Mouse (Mus musculus) right cerebral cortex, adult 2 months (tissue): ENCODE results near the gene Vars.
A peak's percentile ranks its signal among the peaks of the same experiment; 100 is the strongest.
"Not testable (repeated sequence)": the region's sequence is repeated elsewhere in the genome, so short reads cannot be mapped to it uniquely, and the experiment has no call there.

Source experiments
- DNase-seq, 2 experiments: peaks; one replicate each; pipeline ENCODE4 v3.0.0; 2021 to 2022; ENCODE audit warnings: low spot score in 2 of 2

Vars gene

DNA sequence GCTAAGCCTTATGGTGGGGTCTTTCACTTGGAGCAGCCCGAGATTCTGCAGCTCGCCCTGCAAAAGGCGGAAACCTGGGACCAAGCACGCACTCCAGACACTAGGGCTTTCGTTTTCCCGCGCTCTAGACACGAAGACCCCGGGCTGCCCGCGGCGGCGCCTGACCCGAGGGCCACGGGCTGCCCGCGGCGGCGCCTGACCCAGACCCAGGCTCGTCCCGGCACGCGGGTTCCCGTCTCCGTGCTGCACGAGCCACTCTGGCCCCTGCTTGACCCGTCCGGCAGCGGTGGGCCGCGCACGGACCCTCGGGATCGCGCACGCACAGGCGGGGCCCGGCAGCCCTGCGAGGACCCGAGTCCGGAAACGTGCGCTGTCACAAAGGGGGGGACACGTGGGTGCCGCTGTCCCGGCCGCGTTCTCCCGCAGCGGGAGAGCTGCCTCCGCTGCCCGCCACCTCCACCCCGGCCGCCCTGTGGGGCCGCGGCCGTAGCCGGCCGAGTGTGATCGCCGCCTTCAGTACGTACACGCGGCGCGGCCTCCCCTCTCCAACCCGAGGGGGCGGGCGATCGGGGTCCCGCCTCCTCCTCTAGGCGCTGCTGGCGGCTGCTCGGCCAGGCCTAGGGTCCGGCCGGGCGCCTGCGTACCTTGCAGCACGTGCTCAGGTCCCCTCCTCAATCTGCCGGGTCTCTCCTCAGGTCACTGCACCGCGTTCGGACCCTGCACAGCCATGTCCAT lies at the start of gene Vars:
Gene Vars (plus strand): TSS at position 271 of the 735 bp plus-strand sequence.
- DNase-seq = peak; percentile 72 to 80

DNA sequence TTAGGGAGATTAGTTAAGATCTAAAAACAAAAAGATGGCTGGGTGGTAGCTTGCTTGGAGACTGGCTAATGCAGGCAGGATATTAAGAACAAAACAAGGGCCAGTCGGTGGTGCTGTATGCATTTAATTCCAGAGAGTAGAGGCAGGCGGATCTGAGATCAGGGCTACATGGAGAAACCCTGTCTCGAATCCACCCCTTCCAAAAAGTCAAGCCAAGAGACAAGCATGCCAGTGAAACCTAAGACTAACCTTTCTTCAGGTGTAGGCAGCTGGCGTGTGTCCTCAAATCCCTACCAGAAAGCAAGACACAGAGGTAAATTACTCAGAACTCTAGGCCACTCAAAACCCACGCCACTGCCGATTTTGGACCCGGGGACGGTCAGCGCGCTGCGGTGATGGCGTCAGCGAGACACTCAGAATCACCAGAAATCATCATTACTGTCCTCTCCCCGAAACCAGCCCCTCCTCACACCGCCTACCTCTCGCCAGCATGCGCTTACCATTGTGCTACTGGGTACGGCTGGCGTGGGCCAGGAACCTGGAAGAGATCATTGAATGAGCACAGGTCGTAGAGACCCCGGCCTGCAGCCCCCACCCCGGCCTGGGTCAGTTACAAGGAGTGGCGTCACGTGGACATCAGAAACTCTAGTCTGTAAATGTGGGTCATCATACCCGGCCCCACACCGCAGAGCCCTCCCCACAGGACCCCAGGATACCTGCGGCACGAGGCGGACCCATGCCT lies 49.0 kb upstream of the Vars start:
- peak; percentile 56 for DNase-seq

DNA sequence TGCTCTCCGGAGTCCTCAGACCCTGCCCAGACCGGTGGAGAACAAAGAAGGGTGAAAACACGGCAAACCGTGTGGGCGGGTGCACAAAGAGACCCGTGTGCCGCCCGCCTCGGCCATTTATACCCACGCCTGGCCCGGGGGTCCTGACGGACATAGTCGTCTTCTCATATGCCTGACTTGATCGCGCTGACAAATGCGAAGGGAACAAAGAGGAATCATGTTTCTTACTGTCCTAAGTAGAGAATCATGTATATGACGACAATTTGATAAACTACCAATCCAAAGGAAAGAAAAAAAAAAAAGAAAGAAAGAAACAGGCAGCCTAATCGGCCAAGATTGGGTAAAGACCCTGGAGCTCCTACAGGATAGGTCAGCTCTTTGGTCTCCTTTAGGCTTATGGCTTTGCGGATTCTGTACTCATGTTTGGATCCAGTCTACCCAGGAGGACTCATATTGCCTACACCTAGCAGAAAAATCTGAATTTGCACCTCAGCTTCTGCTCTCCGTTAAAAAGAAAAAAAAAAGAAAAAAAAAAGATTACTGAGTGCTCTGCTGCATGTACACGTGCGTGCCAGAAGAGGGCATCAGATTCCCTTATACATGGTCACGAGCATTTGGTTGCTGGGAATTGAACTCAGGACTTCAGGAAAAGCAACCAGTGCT lies 48.3 kb upstream of the Vars start:
- peak; percentile 73 to 74 for DNase-seq

GRCm38 (mm10) chr17:34953258-34953657 lies 47.5 kb upstream of the Vars start:
- DNase-seq = no peak

DNA sequence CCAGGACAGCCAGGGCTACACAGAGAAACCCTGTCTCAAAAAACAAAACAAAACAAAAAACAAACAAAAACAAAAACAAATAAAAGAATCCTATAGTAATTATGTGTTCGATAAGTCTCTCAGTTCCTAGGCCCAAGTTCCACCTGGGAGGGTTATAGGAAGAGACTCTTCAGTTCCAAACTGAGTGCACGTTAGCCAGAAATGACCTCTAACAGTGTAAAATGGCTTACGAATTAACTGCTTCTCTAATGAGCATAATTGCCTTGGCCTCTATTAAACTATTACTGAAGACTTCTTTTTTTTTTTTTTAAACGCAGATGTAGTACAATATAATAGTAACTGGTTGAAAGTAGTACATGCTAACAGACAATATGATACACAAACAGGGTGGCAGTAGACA lies 46.9 kb upstream of the Vars start:
- DNase-seq = no peak

DNA sequence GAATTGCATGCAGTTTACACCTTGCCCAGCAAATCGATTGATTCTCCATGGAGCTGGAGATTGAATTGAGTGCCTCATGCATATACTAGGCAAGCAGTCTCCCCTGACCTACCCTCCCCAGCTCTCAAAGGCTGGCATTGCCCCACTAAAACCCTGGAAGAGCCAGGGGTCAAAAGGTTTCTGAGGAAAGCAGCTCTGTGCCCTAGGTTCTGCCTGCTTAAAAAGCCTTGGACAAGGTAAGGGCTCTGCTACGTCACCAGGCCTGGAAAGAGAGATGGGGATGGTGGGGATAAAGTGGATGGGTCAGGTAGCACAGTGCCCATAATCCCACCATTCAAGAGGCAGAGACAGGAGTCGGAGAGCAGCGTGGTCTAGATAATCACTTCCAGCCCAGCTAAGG lies 46.0 kb upstream of the Vars start:
- DNase-seq = no peak

- no peak for DNase-seq
Measured at GRCm38 (mm10) chr17:34955884-34956283, 44.9 kb upstream of the Vars start.

- no peak for DNase-seq
Measured at GRCm38 (mm10) chr17:34956340-34956739, 44.4 kb upstream of the Vars start.

DNA sequence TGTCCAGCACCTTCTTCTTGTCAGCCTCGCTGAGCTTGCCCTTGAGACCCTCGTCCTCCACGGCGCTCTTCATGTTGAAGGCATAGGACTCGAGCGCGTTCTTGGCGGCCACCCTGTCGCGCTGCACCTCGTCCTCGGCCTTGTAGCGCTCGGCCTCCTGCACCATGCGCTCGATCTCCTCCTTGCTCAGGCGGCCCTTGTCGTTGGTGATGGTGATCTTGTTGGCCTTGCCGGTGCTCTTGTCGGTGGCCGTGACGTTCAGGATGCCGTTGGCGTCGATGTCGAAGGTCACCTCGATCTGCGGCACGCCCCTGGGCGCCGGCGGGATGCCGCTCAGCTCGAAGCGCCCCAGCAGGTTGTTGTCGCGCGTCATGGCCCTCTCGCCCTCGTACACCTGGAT lies 43.5 kb upstream of the Vars start:
- DNase-seq = not testable (repeated sequence)

- DNase-seq = not testable (repeated sequence)
Measured at GRCm38 (mm10) chr17:34957966-34958365, 42.8 kb upstream of the Vars start.

DNA sequence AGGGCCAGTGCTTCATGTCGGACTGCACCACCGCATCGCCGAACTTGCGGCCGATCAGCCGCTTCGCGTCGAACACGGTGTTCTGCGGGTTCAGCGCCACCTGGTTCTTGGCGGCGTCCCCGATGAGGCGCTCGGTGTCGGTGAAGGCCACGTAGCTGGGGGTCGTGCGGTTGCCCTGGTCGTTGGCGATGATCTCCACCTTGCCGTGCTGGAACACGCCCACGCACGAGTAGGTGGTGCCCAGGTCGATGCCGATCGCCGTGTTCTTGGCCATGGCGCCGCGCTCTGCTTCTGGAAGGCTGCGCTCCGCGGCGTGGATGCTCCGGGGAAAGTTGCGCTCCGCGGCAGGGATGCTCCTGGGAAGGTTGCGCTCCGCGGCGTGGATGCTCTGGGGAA lies 42.1 kb upstream of the Vars start:
- not testable (repeated sequence) for DNase-seq

- DNase-seq = peak; percentile 81 to 85
Measured at GRCm38 (mm10) chr17:34959130-34959778, 41.5 kb upstream of the Vars start, which contains the start of gene Hspa1b. Gene Hspa1b (minus strand): TSS chr17:34959238.

DNA sequence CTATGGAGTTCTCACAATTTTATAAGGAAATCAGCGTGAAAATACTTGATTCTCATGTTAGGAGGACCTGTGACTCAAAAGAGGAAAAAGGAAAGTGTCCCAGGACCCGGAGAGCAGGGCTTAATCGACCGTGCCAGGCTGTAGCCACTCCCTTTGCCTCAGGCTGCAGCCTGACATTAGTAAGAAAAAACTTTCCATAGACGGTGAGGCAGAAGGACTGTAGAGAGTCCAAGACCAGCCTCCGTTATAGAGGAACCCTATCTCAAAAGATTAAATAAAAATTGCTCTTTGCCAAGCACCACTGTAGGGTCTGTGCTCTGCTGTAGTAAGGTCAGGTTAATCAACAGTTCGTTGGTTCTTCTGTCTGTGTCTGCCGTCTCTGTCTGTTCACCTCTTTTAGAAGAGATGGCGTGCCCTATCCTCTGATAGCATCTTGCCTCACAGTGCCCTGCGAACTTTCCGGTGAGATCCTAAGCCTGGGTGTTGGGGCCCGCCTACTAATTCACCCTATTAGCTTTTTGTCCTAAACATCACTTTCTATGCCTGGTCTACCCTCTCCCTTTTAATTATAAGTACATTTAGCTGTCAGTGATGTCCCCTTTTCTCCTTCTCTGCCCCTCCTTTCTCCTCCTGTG lies 40.8 kb upstream of the Vars start:
- no peak for DNase-seq

GRCm38 (mm10) chr17:34960702-34961493 lies 39.9 kb upstream of the Vars start:
- DNase-seq = peak in 1 of 2 experiments; percentile 33

DNA sequence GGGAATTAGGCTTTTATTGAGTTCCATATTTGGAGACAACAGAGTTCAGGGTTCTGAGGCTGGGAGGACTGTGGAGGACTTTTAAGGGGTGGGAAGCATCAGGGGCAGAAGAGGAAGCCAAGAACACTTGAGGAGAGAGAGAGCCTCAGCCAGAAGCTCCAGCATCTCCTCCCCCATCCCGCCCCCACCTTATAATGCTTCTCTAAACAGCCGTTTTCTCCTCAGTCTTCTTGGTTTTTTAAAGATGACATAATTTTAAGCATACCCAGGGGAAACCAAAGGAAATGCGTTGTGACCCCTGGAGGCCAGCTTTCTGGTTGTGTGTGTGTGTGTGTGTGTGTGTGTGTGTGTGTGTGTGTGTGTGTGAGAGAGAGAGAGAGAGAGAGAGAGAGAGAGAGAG lies 38.7 kb upstream of the Vars start:
- DNase-seq = no peak

DNA sequence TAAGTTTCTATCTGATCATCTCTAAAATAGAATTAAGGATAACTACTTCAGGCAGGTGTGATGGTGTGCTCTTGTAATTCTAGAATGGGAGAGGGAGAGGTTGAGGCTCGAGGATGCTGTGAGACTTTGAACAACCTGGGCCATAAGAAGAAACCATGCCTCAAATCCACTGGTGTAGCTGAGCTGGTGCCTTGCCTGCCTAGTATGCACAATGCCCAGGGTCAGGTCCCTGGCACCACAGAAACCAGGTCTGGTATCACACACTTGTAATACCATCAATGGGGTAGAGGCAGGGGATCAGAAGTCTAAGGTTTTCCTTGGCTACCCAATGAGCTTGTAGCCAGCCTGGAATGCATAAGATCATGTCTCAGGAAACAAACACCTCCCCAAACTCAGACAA lies 37.9 kb upstream of the Vars start:
- DNase-seq = no peak

- no peak for DNase-seq
Measured at GRCm38 (mm10) chr17:34964640-34965049, 36.1 kb upstream of the Vars start.

DNA sequence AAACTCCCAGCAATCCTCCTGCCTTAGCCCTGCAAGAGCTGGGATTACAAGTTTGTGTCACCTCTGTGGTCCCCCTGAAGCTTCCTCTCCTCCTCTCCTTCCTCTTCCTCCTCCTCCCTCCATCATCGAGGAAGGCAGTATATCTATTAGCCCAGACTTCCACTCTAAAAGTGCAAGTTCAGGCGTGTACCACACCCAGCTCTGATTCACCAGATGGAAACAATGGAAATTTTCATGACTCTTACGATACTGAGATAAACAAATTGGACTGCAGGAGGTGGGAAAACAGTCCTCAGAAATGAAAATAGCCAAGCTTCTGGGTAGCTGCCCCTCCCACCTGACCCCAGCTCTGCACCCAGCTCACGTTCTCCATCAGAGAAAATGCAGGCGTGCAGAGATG lies 35.2 kb upstream of the Vars start:
- DNase-seq = no peak

GRCm38 (mm10) chr17:34969822-34970221 lies 31.0 kb upstream of the Vars start, which contains the start of gene Gm20481:
Gene Gm20481 (plus strand): TSS chr17:34969912.
- DNase-seq = not testable (repeated sequence)

DNA sequence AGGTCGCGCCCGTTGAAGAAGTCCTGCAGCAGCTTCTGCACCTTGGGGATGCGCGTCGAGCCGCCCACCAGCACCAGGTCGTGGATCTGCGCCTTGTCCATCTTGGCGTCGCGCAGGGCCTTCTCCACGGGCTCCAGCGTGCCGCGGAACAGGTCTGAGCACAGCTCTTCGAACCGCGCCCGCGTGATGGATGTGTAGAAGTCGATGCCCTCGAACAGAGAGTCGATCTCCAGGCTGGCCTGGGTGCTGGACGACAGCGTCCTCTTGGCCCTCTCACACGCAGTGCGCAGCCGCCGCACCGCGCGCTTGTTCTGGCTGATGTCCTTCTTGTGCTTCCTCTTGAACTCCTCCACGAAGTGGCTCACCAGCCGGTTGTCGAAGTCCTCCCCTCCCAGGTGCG lies 29.9 kb upstream of the Vars start:
- DNase-seq = not testable (repeated sequence)

GRCm38 (mm10) chr17:34971694-34972068 lies 29.1 kb upstream of the Vars start:
- not testable (repeated sequence) for DNase-seq
